Mouse (Mus musculus) midbrain, embryonic 11.5 days (tissue): ENCODE results near the gene Gcnt2. TPM values are rescaled to one million over a fixed set of nuclear protein-coding genes. Genes with fewer than 3 reads are reported as not detected.

Experiments
- ATAC-seq: fragments of 200-750 bp; cut with Nextera tagmentation; 2 replicates; pipeline ENCODE4 v1.8.0; 2017; ENCODE audit warnings: moderate TSS enrichment, moderate library complexity; ENCODE audit not compliant: low FRiP score
- DNase-seq: peaks from one replicate; pipeline ENCODE4 v3.0.0; 2015; ENCODE audit warnings: low spot score; ENCODE audit errors: missing footprints
- H3K27ac ChIP-seq: fragments of 300-500 bp; sonication (generic); 2 replicates; pipeline ENCODE4 v1.5.1; 2014; ENCODE audit warnings: low read depth, low read length
- H3K27me3 ChIP-seq: fragments of 300-500 bp; sonication (generic); 2 replicates; pipeline ENCODE4 v1.6.1; 2014; ENCODE audit warnings: mild to moderate bottlenecking, low read length, moderate library complexity, mixed read lengths; ENCODE audit not compliant: control insufficient read depth, insufficient read depth
- H3K36me3 ChIP-seq: fragments of 300-500 bp; sonication (generic); 2 replicates; pipeline ENCODE4 v1.6.1; 2014; ENCODE audit warnings: mild to moderate bottlenecking, low read length, moderate library complexity, mixed read lengths; ENCODE audit not compliant: control insufficient read depth, insufficient read depth
- H3K4me1 ChIP-seq: fragments of 300-500 bp; sonication (generic); 2 replicates; pipeline ENCODE4 v1.6.1; 2014; ENCODE audit warnings: low read length; ENCODE audit not compliant: control insufficient read depth, insufficient read depth
- H3K4me2 ChIP-seq: fragments of 300-500 bp; sonication (generic); 2 replicates; pipeline ENCODE4 v1.6.1; 2014; ENCODE audit warnings: mild to moderate bottlenecking, moderate library complexity
- H3K4me3 ChIP-seq: fragments of 300-500 bp; sonication (generic); 2 replicates; pipeline ENCODE4 v1.5.1; 2014; ENCODE audit warnings: low read depth, low read length
- H3K9ac ChIP-seq: fragments of 300-500 bp; sonication (generic); 2 replicates; pipeline ENCODE4 v1.6.1; 2014; ENCODE audit warnings: low read length
- H3K9me3 ChIP-seq: fragments of 300-500 bp; sonication (generic); 2 replicates; pipeline ENCODE4 v1.6.1; 2016; ENCODE audit warnings: low read length; ENCODE audit not compliant: control insufficient read depth
- WGBS: fragments of 180-500 bp; shearing (Covaris S2); extraction: QIAGEN DNeasy Blood & Tissue Kit; methylation state at CpG from one replicate; pipeline ENCODE4 v1.1.7; 2014; 5-methylcytosine and 5-hydroxymethylcytosine counted together
- polyA plus RNA-seq: library from polyadenylated mRNA; unstranded; fragments of >200 nt; fragmentation: Nextera tagmentation; extraction: Ambion mirVana; gene quantifications from 2 replicates; pipeline ENCODE4 v1.2.1, GENCODE M21; 2014

Gcnt2 gene
- polyA plus RNA-seq, 1 experiment from 2014 or later, result 4.0 TPM

- no peaks in the 10 kb centered on the region for H3K9me3 ChIP-seq
- no peak overlapping the region for H3K4me3 ChIP-seq
- H3K27me3 ChIP-seq, result no peaks in the 10 kb centered on the region
- H3K27ac ChIP-seq, result no peak overlapping the region
- 68% methylated on average over 13 of the region's 13 CpGs for WGBS
- H3K36me3 ChIP-seq, result no peaks in the 10 kb centered on the region; the same call in 1 of the 2 replicates
- no peak for ATAC-seq
- no peak for DNase-seq
- H3K9ac ChIP-seq, result no peak overlapping the region
- no peak overlapping the region for H3K4me2 ChIP-seq
- peaks cover 6% of the 10 kb centered on the region for H3K4me1 ChIP-seq
Observed at GRCm38 (mm10) chr13:40857281-40857818, 2.2 kb upstream of the Gcnt2 start.

GRCm38 (mm10) chr13:40859225-40859624 is 329 bp upstream of the Gcnt2 start:
- Histone ChIP-seq H3K36me3 (no peaks in the 10 kb centered on the region; the same call in 1 of the 2 replicates), H3K27me3 (no peaks in the 10 kb centered on the region), H3K9ac (no peak overlapping the region), H3K4me2 (no peak overlapping the region), H3K27ac (no peak overlapping the region), H3K4me1 (peaks cover 5% of the 10 kb centered on the region), H3K9me3 (no peaks in the 10 kb centered on the region), H3K4me3 (no peak overlapping the region)
- DNase-seq (no peak), ATAC-seq (no peak)
- WGBS, result 88% methylated on average over 8 of the region's 8 CpGs

GRCm38 (mm10) chr13:40863006-40863405 is 3.5 kb downstream of the Gcnt2 start:
- no peak overlapping the region for H3K4me3 ChIP-seq
- 93% methylated on average over 9 of the region's 9 CpGs for WGBS
- no peak overlapping the region for H3K9ac ChIP-seq
- no peak overlapping the region for H3K4me2 ChIP-seq
- no peak overlapping the region for H3K27ac ChIP-seq
- H3K9me3 ChIP-seq, result no peaks in the 10 kb centered on the region
- DNase-seq (no peak), ATAC-seq (no peak)
- H3K4me1 ChIP-seq, result no peaks in the 10 kb centered on the region
- H3K27me3 ChIP-seq, result no peaks in the 10 kb centered on the region
- no peaks in the 10 kb centered on the region; the same call in 1 of the 2 replicates for H3K36me3 ChIP-seq

- Histone ChIP-seq H3K9ac (no peak overlapping the region), H3K27me3 (no peaks in the 10 kb centered on the region), H3K36me3 (no peaks in the 10 kb centered on the region), H3K4me1 (no peaks in the 10 kb centered on the region), H3K27ac (no peak overlapping the region), H3K9me3 (no peaks in the 10 kb centered on the region), H3K4me3 (no peak overlapping the region), H3K4me2 (no peak overlapping the region)
- no peak for DNase-seq
- 32% methylated on average over 16 of the region's 16 CpGs for WGBS
- ATAC-seq, result no peak
Observed at GRCm38 (mm10) chr13:40868844-40869587, 9.5 kb downstream of the Gcnt2 start.

- Histone ChIP-seq H3K9me3 (no peaks in the 10 kb centered on the region), H3K4me2 (no peak overlapping the region), H3K9ac (no peak overlapping the region), H3K4me1 (no peaks in the 10 kb centered on the region), H3K27me3 (no peaks in the 10 kb centered on the region), H3K27ac (no peak overlapping the region), H3K36me3 (no peaks in the 10 kb centered on the region), H3K4me3 (no peak overlapping the region)
- ATAC-seq (no peak), DNase-seq (no peak)
- WGBS, result 88% methylated on average over 5 of the region's 5 CpGs
Observed at GRCm38 (mm10) chr13:40874021-40874420, 14.5 kb downstream of the Gcnt2 start.

- H3K27me3 ChIP-seq, result no peaks in the 10 kb centered on the region
- no peak for ATAC-seq
- H3K4me3 ChIP-seq, result no peak overlapping the region
- no peak overlapping the region for H3K4me2 ChIP-seq
- no peaks in the 10 kb centered on the region for H3K36me3 ChIP-seq
- H3K9ac ChIP-seq, result no peak overlapping the region
- H3K4me1 ChIP-seq, result no peaks in the 10 kb centered on the region
- no peaks in the 10 kb centered on the region for H3K9me3 ChIP-seq
- 87% methylated on average over 5 of the region's 5 CpGs for WGBS
- H3K27ac ChIP-seq, result no peak overlapping the region
- no peak for DNase-seq
Observed at GRCm38 (mm10) chr13:40875415-40875814, 15.9 kb downstream of the Gcnt2 start.

- no peak for DNase-seq
- H3K27me3 ChIP-seq, result no peaks in the 10 kb centered on the region
- no peaks in the 10 kb centered on the region for H3K4me1 ChIP-seq
- WGBS, result 80% methylated on average over 4 of the region's 4 CpGs
- H3K9me3 ChIP-seq, result no peaks in the 10 kb centered on the region
- H3K4me3 ChIP-seq, result no peak overlapping the region
- H3K27ac ChIP-seq, result no peak overlapping the region
- H3K36me3 ChIP-seq, result no peaks in the 10 kb centered on the region
- ATAC-seq, result no peak
- no peak overlapping the region for H3K9ac ChIP-seq
- no peak overlapping the region for H3K4me2 ChIP-seq
Observed at GRCm38 (mm10) chr13:40877589-40877988, 18.0 kb downstream of the Gcnt2 start.

DNA sequence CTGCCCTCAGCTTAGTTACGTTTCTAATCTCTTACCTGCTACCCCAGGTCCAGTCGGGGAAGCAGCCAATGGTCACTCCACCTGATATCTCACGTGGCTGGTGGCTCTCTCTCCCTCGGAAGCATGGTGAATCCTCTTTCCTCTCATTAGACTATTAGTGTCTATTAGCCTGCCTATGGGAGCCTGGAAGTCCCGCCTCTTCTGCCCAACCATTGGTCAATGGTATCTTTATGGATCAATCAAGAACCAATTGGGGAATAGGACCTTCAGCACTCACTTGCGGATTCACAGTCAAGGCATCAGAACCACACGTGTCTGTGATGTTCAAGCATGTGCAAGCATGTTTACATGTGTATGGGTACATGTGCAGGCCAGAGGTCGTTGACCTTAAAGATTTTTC is 21.0 kb downstream of the Gcnt2 start:
- 80% methylated on average over 8 of the region's 8 CpGs for WGBS
- Histone ChIP-seq H3K27me3 (no peaks in the 10 kb centered on the region), H3K4me1 (no peaks in the 10 kb centered on the region)

GRCm38 (mm10) chr13:40882606-40883005 is 23.1 kb downstream of the Gcnt2 start:
- no peak overlapping the region for H3K4me2 ChIP-seq
- H3K9me3 ChIP-seq, result no peaks in the 10 kb centered on the region
- ATAC-seq, result no peak
- WGBS, result 81% methylated on average over 5 of the region's 5 CpGs
- H3K27me3 ChIP-seq, result no peaks in the 10 kb centered on the region; the same call in 1 of the 2 replicates
- H3K4me1 ChIP-seq, result peaks cover 7% of the 10 kb centered on the region
- DNase-seq, result no peak
- H3K27ac ChIP-seq, result no peak overlapping the region
- H3K36me3 ChIP-seq, result no peaks in the 10 kb centered on the region
- H3K9ac ChIP-seq, result no peak overlapping the region
- no peak overlapping the region for H3K4me3 ChIP-seq

More for the DNA sequence above, 21.0 kb downstream of the Gcnt2 start:
- no peak overlapping the region for H3K9ac ChIP-seq
- no peak overlapping the region for H3K4me2 ChIP-seq
- no peak for ATAC-seq
- H3K36me3 ChIP-seq, result no peaks in the 10 kb centered on the region
- no peak overlapping the region for H3K27ac ChIP-seq
- no peaks in the 10 kb centered on the region for H3K9me3 ChIP-seq
- no peak for DNase-seq
- no peak overlapping the region for H3K4me3 ChIP-seq
